Mouse (Mus musculus) lung, postnatal 25 days (tissue): Measurements from ENCODE around the gene Ankrd9.

Experiments
- DNase-seq: peaks from one replicate; pipeline ENCODE4 v3.0.0; 2022; ENCODE audit warnings: low spot score

Gene Ankrd9

GRCm38 (mm10) chr12:110961973-110962372 is 16.9 kb downstream of the Ankrd9 start:
- no peak for DNase-seq

GRCm38 (mm10) chr12:110954351-110954991 is 24.4 kb downstream of the Ankrd9 start:
- no peak for DNase-seq

GRCm38 (mm10) chr12:110953900-110954299 is 24.9 kb downstream of the Ankrd9 start:
- no peak for DNase-seq

GRCm38 (mm10) chr12:110953443-110953842 is 25.4 kb downstream of the Ankrd9 start:
- DNase-seq: no peak

- no peak for DNase-seq
These were observed 26.0 kb downstream of the Ankrd9 start for GRCm38 (mm10) chr12:110952628-110953385.

- DNase-seq: no peak
These were observed 27.6 kb downstream of the Ankrd9 start for GRCm38 (mm10) chr12:110951236-110951635.

- DNase-seq: no peak
These were observed 28.7 kb downstream of the Ankrd9 start for GRCm38 (mm10) chr12:110950151-110950550.

GRCm38 (mm10) chr12:110949410-110949809 is 29.4 kb downstream of the Ankrd9 start:
- no peak for DNase-seq

GRCm38 (mm10) chr12:110948910-110949201 is 30.0 kb downstream of the Ankrd9 start:
- no peak for DNase-seq

GRCm38 (mm10) chr12:110948082-110948909 is 30.5 kb downstream of the Ankrd9 start:
- DNase-seq: no peak

GRCm38 (mm10) chr12:110946216-110946615 is 32.6 kb downstream of the Ankrd9 start:
- DNase-seq: no peak

- no peak for DNase-seq
These were observed 38.0 kb downstream of the Ankrd9 start for GRCm38 (mm10) chr12:110940869-110941268.

- DNase-seq: no peak
These were observed 39.5 kb downstream of the Ankrd9 start for GRCm38 (mm10) chr12:110939385-110939784.

GRCm38 (mm10) chr12:110937496-110937895 is 41.3 kb downstream of the Ankrd9 start:
- DNase-seq: no peak

- DNase-seq: peak; percentile 87
These were observed 42.7 kb downstream of the Ankrd9 start for GRCm38 (mm10) chr12:110935983-110936620.

GRCm38 (mm10) chr12:110932820-110933219 is 46.0 kb downstream of the Ankrd9 start:
- DNase-seq: no peak
